Mouse (Mus musculus) T-cell, adult 2 months (primary cell): ENCODE measurements around the gene Kremen2.

ENCODE experiments used
- DNase-seq: peaks from one replicate; pipeline ENCODE4 v3.0.0; 2022; ENCODE audit warnings: low spot score

The Kremen2 gene

DNA sequence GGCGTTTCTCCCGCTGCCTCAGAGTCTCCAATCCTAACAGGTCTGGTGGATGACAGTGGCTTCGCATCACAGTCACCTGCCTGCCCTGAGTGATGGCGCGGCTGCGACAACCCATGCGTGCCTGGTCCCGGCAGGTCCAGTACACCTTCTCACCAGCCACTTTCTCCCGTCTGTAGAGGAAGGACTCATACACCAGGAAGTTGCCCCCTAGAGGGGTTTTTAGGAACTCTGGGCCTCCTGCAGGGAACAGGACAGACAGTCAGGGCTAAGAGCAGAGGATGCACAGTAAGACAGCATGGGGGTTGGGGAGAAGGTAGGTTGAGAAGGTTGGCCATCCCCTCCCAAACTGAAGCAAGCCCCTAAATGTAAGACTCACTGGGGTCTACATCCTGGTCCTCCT, 14.6 kb upstream of the Kremen2 start:
- no peak for DNase-seq

DNA sequence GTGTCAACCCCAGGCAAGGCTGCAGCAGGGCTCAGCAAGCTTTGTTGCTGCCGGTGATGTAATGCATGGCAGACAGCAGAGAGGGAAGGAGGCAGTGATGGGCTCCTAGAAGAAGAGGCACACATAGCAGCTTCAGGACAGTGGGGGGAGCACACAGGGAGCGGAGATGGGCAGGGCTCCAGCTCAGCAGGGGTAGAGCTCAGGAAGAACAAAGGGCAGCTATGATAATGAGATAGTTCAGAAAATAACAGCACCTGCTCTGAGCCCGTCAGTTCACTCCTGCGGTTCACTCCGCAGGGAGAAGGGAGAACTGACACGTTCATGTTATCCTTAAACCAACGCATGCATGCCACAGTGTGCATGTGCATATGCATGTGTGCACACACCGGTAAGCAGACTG, 13.2 kb upstream of the Kremen2 start:
- no peak for DNase-seq

DNA sequence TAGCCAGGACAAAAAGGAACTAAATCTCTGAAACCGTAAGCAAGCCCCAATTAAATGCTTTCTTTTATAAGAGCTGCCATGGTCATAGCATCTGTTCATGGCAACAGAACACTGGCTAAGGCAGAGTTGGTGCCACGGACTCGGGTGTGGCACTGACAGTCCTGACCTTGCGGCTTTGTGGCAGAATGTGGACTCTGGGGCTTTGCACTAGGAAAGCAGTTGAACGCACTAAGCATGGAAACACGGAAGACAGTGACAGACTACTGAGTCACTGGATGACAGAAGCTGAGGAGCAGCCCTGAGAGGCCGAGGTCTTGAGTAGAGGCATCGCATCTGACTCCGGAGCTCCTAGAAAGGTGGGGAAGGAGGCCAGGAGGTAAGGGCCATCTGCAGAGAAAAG, 11.9 kb upstream of the Kremen2 start:
- DNase-seq, result no peak

DNA sequence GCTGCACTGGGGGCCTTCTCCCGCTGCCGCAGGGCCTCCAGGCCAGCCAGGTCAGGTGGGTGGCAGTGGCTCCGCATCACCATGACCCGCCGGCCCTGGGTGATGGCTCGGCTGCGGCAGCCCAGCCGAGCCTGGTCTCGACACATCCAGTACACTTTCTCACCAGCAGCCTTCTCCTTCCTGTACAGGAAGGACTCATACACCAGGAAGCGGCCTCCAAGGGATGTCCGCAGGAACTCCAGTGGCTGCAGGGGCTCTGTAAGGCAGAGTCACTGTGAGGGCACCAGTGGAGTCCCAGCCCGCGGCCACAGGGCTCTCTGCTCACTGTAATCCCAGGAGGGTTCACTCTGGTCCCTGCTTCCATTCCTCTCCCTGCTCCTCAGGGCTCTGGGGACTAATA, 10.1 kb upstream of the Kremen2 start:
- no peak for DNase-seq

DNA sequence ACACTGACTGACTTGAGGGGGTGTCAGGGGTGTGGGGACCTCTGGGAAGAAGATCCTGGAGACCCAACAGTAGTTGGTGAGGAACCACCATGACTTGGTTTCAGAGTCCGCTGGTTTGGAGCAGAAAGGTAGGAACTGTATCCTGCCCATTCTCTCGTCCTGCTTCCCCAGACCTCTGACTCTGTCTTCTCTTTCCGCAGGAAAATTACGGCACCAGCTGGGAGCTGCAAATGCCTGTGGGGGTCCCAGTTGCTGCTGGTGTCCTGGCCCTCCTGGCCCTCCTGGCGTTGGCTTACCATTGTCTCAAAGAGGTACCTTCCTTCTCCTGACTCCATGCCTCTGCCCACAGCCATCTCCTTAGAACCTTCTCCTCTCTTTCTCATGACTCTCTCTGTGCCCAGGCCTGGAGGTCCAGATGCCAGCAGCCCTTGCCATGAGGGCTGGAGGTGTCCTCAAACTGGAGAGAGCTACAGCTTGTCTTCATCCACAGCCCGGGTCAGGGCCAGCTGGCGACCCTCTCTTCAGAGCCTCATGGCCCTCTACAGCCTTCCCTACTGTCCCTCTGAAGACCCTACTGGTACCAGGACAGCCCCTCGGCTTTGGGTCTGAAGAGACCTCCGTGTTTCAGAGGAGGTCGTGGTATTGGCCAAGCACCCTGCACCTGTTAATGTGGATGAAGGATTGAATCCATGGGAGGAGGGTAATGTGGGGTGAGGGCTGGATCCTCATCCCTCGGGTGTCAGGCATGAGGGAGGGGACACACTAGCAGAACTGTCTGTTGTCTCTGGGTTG, 4.0 kb upstream of the Kremen2 start:
- DNase-seq, result no peak

DNA sequence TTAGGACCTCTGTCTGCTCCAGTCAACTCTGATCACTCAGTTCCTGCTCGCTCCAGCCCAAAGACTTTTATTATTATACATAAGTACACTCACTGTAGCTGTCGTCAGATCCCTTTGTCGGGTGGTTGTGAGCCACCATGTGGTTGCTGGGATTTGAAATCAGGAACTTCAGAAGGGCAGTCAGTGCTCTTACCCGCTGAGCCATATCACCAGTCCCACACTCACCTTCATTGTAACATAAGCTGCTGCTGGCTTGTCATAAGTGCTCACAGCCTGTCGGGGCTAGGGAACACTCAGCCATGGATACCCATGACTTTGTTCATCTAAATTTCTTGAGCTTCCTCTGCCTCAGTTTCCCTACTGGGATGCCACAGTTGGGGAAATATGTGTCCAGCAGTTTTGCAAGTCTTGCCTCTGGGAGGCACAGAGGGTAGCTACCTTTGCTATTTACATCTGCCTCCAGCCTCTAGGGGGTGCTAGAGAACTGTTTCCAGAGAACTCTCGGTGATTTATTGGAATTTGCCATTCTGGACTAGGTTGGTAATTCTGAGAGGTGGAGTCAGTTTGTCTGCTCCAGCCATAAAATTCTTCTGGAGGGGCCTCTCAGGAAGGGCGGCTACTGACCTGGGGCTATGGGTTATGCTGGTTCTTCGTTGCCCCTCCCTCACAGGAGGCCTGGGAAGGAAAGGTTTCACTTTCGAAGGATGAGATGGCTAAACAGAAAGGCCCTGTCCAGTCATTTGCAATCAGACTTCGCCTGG, 3.2 kb upstream of the Kremen2 start:
- peak; percentile 66 for DNase-seq

DNA sequence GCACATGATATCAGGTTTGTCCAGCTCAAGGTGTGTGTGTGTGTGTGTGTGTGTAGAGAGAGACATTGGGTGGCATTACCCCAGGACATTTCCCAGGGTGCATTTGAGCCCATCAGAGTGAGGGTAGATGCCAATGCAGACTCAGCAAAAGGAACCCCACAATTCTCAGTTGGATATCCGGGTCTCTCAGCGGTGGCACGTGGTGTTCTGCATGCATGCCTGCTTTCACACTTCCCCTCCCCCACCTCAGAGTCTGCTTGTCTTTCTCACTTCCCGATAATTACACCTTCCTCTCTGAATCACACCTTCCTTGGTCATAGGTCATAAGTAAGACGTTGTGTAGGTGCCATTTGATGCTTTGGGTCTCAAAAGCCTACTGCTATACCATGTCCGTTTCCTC, 2.4 kb upstream of the Kremen2 start:
- DNase-seq, result no peak

GRCm38 (mm10) chr17:23747471-23747870, 1.8 kb upstream of the Kremen2 start:
- DNase-seq, result no peak

GRCm38 (mm10) chr17:23746767-23747166, 1.1 kb upstream of the Kremen2 start:
- no peak for DNase-seq

GRCm38 (mm10) chr17:23746311-23746710, 678 bp upstream of the Kremen2 start:
- peak; percentile 36 for DNase-seq

GRCm38 (mm10) chr17:23744651-23745050, 982 bp downstream of the Kremen2 start:
- no peak for DNase-seq

DNA sequence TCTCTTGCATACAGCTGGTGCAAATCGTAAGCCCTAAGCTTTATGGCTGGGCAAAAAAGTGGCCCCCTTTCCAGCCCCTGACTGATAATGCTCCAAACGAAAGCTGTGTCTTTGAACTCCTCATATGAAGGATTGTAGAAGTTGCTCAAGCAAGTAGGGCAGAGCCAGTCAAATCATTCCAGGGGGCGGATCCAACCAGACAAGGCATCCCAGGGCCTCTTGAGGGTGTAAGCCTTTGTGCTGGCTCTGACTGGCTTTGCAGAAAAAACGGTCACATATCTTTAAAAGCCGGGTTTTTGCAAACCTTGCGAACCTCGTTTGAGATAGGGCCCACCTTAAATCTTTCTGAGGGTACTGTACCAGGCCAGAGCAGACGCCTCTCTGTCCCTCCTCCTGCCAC, 1.6 kb downstream of the Kremen2 start:
- DNase-seq, result no peak

- no peak for DNase-seq
Observed at GRCm38 (mm10) chr17:23742941-23743340, 2.7 kb downstream of the Kremen2 start.

DNA sequence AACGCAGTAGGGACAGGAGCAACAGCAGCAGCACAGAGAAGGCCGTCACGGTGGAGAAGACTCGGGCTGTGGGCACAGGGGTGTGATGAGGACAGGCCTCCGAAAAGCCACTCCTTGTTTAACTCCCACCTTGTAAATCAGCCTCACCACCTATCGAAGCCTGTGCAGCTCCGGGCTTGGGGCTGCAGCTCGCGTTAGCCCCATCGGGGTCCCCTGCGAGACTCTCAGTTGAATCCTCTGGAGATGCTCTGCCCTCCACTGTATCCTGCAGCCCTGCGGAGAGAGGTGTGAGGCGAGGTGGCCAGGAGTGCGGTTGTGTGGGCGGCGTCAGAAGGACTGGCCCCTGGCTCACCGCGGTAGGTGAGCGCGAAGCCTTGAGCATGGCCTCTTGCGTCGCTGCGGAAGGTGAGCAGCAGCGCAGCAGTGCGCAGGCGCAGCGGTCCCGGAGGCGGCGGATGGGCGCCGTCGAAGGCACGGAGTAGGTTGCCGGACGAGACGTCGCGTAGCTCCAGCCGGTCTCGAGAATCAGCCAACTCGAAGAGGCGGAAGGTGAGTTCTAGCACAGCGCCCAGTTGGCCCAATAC, 3.3 kb downstream of the Kremen2 start:
- peak; percentile 70 for DNase-seq

- DNase-seq, result no peak
Observed at GRCm38 (mm10) chr17:23741359-23742209, 4.0 kb downstream of the Kremen2 start.

DNA sequence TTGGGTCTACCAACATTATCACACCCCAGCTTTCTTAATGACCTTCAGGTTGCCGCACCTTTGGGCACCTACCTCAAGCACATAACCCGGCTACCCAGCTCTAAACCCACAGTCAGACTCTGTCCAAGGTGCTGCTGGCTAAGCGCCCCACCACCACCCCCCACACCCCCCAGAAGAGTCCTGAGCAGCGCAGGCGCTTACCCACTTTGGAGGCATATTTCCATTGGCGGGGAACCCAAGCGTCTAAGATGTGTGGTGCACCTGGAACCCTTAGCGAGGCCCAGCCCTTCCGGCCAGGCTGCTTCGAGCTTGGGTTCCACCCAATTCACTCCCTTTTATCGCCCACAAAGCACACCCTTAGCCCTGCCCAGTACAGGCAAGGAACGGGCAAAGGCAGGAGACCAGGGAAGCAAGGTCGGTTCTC, 5.0 kb downstream of the Kremen2 start, which contains the start of gene Paqr4:
Gene Paqr4, minus strand, starts transcription at position 270 of the 424 bp plus-strand sequence.
- no peak for DNase-seq

GRCm38 (mm10) chr17:23740136-23740584, 5.5 kb downstream of the Kremen2 start:
- DNase-seq, result peak; percentile 77

- DNase-seq, result no peak
Observed at GRCm38 (mm10) chr17:23739202-23740135, 6.2 kb downstream of the Kremen2 start.

GRCm38 (mm10) chr17:23738836-23739201, 6.8 kb downstream of the Kremen2 start:
- no peak for DNase-seq

DNA sequence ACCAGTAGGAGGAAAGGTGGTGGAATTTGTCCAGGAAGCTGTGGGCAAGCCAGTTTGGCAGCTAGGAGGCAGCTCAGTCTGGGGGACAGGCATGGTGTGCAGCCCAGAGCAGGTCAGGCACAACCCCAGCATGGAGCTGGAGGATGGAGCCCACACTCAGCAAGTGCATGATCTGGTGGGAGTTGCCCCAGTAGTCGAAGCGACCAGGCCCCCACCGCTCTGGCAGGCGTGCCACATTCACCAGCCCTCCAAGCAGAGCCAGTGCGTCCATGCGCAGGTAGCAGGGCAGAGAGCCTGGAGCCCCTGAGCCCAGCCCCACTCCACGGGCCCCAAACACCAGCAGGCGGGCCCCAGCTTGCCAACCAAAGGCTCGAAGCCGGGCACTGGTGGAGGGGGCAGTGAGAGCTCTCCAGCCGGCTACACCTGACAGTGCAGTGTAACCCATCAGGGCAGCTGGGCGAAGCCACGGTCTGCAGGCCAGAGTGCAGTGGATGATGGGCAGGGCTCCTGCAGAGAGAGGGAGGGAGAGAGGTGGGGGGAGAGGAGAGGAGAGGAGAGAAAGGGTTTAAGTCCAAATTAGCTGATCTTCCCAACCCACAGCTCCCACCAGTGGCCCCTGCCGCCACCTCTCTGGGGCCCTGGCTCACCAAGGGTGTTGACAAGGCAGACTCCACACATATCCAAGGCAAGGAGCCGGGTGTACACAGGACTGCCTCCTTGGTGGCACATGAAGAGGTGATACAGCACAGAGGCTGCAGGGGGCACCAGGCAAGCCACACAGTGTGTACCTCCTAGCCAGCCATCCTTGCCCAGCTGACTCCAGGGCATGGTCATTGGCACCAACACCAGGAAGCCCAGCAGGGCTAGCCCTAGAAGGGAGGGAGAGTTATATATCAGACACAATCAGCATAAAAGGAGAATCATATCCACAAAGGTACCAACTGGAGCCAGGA, 7.9 kb downstream of the Kremen2 start:
- DNase-seq, result no peak
